Mouse (Mus musculus) hindbrain, postnatal 0 days (tissue): Measurements from ENCODE around the gene Tnni3k. TPM values are rescaled to one million over a fixed set of nuclear protein-coding genes. Genes with fewer than 3 reads are reported as not detected.

Experiments
- ATAC-seq: fragments of 200-750 bp; cut with Nextera tagmentation; 2 replicates; pipeline ENCODE4 v1.8.0; 2017; ENCODE audit warnings: mild to moderate bottlenecking, moderate TSS enrichment, moderate library complexity
- DNase-seq: peaks from one replicate; pipeline ENCODE4 v3.0.0-alpha.2; 2015; ENCODE audit warnings: low spot score
- H3K27ac ChIP-seq: fragments of 300-500 bp; sonication (generic); 2 replicates; pipeline ENCODE4 v1.5.1; 2014; ENCODE audit warnings: mild to moderate bottlenecking
- H3K27me3 ChIP-seq: fragments of 300-500 bp; sonication (generic); 2 replicates; pipeline ENCODE4 v1.6.1; 2014; ENCODE audit warnings: low read length, mixed read lengths; ENCODE audit not compliant: insufficient read depth
- H3K36me3 ChIP-seq: fragments of 300-500 bp; sonication (generic); 2 replicates; pipeline ENCODE4 v1.6.1; 2014; ENCODE audit warnings: low read length, mixed read lengths; ENCODE audit not compliant: insufficient read depth
- H3K4me1 ChIP-seq: fragments of 300-500 bp; sonication (generic); 2 replicates; pipeline ENCODE4 v1.6.1; 2014; ENCODE audit warnings: antibody characterized with exemption, low read length, mixed read lengths; ENCODE audit not compliant: insufficient read depth
- H3K4me2 ChIP-seq: fragments of 300-500 bp; sonication (generic); 2 replicates; pipeline ENCODE4 v1.6.1; 2014; ENCODE audit warnings: low read depth, mild to moderate bottlenecking, low read length, moderate library complexity, mixed read lengths
- H3K4me3 ChIP-seq: fragments of 300-500 bp; sonication (generic); 2 replicates; pipeline ENCODE4 v1.5.1; 2014; ENCODE audit warnings: low read length
- H3K9ac ChIP-seq: fragments of 300-500 bp; sonication (generic); replicated peaks from 2 replicates; pipeline ENCODE4 v1.6.1; 2014; ENCODE audit warnings: mild to moderate bottlenecking, low read length, moderate library complexity, mixed read lengths
- H3K9me3 ChIP-seq: fragments of 300-500 bp; sonication (generic); 2 replicates; pipeline ENCODE4 v1.6.1; 2016; ENCODE audit warnings: low read length, mixed read lengths
- CTCF ChIP-seq: IDR thresholded peaks from 2 replicates; pipeline ENCODE4 v1.5.1; 2016; ENCODE audit warnings: antibody characterized with exemption, control low read depth, low read depth
- WGBS: fragments of 180-500 bp; shearing (Covaris S2); extraction: QIAGEN DNeasy Blood & Tissue Kit; methylation state at CpG from one replicate; pipeline ENCODE4 v1.1.7; 2014; 5-methylcytosine and 5-hydroxymethylcytosine counted together
- polyA plus RNA-seq: library from polyadenylated mRNA; unstranded; fragments of >200 nt; fragmentation: Nextera tagmentation; extraction: Ambion mirVana; gene quantifications from 2 replicates; pipeline ENCODE4 v1.2.1, GENCODE M21; 2015
- total RNA-seq: library from RNA; depleted of rRNA; stranded (reverse); fragments of >200 nt; gene quantifications from 2 replicates; pipeline ENCODE4 v1.2.3, GENCODE M21; 2014; rRNA removed

Gene Tnni3k
- total and polyA plus RNA-seq, 2 experiments from 2014 or later: 0.05 TPM; not detected in 1

GRCm38 (mm10) chr3:154741496-154741895, 313.7 kb downstream of the Tnni3k start:
- no peak overlapping the region for H3K9ac ChIP-seq
- no peaks in the 10 kb centered on the region for H3K27me3 ChIP-seq
- H3K27ac ChIP-seq: no peak overlapping the region
- H3K4me2 ChIP-seq: no peak overlapping the region
- ATAC-seq (no peak), DNase-seq (no peak)
- TF ChIP-seq CTCF: no peak
- 64% methylated on average over 5 of the region's 5 CpGs for WGBS
- H3K9me3 ChIP-seq: no peaks in the 10 kb centered on the region
- H3K4me3 ChIP-seq: no peak overlapping the region
- no peaks in the 10 kb centered on the region for H3K36me3 ChIP-seq
- H3K4me1 ChIP-seq: no peaks in the 10 kb centered on the region

Other genes with a start within 250 kb of the Tnni3k start
- 26.9 and 28.0 TPM in 2 replicates for gene Fpgt, start 38.0 kb upstream of the Tnni3k start, total RNA-seq
- 14.4 and 16.8 TPM in 2 replicates for gene Fpgt, start 38.0 kb upstream of the Tnni3k start, polyA plus RNA-seq
- gene Lrriq3, start 38.0 kb upstream of the Tnni3k start, total RNA-seq: 0.36 and 0.42 TPM in 2 replicates
- gene Lrriq3, start 38.0 kb upstream of the Tnni3k start, polyA plus RNA-seq: 1.1 TPM in 2 replicates